Mouse (Mus musculus) cerebellum, adult 8-10 months (tissue): ENCODE data around the gene Swi5.

Experiments used
- DNase-seq: peaks from one replicate; pipeline ENCODE4 v3.0.0; 2022

Gene Swi5

DNA sequence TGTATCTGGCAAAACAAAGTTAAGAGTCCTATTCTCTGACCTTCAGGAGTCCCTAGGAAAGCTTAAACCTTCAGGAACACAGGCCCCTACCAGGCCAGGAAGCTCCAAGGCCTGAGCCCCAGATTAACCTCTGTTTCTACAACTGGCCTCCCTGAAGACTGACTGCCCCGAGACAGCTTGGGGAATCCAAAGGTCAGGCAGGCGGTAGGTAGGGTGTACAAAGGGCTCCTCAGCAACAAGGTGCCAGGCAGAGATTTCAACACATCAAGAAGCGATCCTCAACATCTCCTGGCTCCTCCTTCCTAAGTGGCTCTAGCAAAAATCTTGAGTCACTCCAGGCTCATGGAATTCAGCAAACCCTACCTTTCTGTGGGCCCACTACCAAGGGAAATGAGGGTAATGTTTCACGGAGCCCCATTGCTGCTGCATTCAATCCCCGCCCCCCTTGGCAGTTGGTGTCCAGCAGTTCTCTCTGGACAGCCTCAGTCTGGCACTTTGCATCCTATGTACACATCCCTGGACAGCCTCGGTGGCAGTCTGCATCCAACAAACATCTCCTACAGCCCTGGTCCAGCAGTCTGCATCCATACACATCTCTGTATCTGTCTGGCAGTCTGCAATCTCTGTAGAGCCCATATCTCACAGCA is 28.9 kb downstream of the Swi5 start:
- DNase-seq = no peak

DNA sequence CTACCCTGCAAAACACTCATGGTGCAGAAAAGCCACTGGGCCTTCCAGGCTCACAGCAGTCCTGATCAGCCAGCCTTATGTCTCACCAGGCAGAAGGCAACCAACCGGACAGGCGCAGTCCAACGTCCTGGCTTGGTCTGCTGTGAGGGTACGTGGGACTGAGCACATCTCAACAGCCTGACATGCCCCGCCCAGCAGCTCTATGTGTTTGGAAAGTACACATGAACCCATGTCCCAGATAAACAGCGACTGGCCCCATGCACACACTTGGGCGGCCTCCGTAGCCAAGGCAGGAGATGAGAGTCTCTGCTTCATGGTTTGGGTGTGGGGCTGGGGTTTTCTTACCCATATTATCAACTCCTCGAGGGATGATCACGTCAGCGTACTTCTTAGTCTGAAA is 31.6 kb downstream of the Swi5 start:
- DNase-seq = no peak

DNA sequence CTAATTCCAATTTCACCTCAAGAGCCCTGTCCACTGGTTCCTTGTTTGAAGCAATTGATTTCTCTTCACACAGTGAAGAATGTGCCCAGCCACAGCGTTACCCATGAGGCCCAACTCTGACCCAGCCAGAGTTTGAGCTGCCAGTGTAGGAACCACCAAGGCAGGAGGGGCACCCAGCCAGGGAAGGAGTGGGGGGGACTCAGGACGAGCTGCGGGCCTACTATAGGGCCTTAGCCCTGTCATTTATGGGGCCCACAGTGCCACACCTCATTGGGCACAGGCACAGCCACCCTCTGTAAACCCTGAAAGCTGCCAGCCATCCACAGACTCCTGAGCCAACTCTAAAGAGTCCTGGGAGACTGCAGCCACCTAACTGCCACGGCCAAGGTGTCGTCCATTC is 33.3 kb downstream of the Swi5 start:
- no peak for DNase-seq

DNA sequence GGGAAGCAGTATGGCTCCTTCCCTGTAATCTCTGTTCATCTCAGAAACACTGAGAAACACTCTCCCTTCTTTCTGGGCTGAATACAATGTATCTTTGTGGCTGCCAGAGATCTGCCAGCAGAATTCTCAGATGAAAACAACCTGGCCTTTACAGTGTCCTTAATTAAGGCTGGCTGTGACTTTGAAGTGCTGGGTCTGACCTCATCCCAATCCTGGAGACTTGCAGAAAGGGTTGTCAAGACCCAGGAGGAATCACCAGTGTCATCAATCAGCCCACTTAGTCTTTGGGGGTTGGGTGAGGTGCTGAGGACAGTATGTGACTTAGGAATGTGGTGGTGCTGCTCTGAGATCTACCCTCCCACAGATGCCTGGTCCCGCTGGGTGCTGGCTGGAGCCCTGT is 34.5 kb downstream of the Swi5 start:
- no peak for DNase-seq

DNA sequence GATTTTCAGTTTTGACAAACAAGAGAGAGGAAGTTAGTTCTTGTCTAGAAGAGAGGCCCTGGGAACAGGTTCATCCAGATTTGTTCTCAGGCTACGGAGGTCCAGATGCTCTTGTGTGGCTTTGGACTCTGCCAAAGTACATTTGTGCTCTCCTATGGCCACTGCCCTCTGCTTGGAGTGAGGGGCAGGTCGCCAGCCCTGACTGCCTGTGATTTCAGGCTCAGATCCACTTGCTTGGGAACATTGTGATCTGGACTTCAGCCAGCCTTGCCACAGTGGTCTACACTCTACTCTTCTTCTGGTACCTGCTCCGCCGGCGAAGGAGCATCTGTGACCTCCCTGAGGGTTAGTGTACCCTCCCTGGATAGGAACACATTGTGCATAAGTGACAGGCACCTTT is 35.2 kb downstream of the Swi5 start:
- DNase-seq = no peak

DNA sequence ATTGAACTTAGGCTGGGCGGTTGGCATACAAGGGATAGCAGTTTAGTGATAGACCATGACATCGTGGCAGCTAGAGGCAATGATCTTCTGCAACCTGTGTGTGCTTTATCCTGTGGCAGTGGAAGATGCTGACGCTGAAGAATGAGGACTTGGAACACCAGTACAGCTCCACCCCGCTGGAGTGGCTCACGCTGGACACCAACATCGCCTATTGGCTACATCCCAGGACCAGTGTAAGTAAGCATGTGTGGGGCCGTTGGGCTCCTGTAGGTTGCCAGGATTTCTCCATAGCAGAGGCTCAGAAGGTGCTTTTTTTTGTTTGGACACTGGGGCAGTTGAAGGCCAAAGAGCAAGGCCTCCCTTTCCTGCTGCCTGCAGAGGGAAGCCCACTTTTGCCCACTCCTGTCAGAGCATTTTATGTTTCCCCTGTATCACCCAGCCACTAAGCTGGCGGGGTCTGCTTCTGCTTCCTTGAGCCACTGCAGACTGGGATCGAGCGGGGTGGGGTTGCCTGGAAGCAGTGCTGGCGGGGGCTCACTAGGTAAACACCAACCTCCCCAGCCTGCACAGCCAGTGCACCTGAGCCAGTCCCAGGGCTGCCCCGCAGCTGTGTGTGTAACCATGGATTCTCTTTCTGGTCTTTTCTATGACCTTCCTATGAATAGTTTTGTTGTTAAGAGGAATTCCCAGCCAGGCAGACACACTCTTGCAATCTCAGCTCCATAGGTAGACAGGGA is 35.9 kb downstream of the Swi5 start:
- DNase-seq = no peak

DNA sequence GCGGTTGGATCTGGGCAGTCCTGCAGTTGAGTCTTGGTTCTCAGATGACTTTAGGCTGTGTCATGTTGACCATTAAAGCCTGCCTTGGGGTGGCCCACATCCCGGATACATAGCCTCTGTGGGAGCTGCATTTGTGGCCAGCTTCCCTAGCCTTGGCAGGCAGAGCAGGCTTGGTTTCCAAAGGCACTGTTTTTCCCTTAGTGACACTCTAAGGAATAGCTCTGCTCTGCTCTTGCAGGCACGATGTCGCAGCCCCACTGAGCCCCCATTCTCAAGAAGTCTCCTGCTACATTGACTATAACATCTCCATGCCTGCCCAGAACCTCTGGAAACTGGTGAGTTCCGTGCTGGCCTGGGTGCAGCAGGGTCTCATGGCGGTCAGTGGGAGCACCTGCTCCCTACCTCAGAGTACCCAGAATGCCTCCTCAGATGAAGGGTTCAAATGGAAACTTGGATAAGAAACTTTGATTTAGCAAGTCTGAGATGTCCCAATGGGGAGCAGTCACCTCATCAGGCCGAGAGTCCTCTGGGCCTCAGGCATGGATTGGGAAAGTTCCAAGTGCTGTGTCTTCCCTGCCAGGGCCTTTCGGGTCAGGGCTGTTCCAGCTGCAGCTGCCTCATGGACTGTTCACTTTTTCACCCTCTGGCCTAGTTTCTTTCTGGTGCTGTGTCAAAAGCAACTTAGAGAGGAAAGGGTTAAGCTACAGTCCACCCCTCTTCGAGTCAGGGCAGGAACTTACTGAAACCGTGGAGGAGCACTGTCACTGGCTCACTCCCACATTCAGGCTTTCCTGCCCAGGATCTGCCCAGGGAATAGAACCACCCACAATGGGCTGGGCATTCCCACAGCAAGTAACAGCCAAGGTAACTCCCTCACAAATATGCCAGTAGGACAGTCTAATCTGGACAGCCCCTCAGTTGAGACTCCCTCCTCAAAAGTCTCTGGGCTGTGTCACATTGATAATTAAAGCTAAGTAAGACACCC is 39.2 kb downstream of the Swi5 start:
- DNase-seq = no peak

DNA sequence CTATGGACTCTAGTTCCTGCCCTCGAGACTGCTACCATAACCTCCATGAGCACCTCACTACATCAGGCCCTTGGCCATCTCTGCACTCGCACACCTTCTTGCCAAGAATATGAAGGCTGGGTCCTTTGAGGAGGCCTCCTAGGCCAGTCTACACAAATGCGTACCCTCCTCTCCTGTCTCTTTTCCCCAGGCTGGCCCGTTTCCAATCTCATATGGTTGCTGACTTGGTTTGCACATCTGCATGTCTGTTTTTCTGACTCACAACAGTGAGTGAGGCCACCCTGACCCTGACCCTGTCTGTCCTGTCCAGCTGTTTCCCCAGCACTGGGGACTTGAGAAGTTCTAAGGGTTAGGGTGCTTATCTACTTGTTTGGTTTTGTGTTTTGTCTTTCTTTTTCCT is 41.1 kb downstream of the Swi5 start:
- DNase-seq = no peak

DNA sequence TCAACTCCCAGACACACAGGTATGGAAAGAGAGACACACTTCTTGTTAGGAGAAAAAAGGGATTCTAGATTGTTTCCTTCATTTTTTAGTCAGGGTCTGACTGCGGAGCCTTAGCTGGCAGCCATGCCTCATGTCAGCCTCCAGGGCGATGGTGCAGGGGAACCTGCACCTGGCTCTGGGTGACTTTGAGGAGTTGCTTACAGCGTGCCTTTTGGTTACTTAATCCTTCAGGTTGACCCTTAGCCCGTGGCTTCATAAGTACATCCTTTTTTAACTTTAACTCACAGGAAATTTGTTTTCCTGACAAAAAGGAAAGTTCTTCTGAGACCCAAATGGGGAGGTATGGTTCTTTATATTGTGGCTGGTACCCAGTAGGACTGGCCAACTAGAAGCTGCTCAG is 44.9 kb downstream of the Swi5 start:
- no peak for DNase-seq

DNA sequence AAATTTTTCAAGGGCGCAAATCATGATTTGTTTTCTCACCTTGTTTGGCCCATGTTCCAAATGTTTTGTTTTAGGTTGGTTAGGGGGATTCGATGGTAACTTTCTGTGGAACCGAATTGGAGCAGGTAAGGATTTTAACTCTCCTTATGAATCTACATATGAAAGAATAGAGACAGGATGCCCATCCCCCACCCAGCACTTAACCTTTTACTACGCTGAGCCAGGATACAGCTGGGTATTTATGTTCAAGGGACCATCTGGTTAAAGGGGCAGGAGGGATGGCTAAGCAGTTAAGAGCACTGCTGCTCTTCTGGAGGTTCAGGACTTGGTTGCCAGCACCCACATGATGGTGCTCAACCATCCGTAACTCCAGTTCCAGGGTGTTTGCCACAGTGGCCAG is 47.3 kb downstream of the Swi5 start:
- no peak for DNase-seq

DNA sequence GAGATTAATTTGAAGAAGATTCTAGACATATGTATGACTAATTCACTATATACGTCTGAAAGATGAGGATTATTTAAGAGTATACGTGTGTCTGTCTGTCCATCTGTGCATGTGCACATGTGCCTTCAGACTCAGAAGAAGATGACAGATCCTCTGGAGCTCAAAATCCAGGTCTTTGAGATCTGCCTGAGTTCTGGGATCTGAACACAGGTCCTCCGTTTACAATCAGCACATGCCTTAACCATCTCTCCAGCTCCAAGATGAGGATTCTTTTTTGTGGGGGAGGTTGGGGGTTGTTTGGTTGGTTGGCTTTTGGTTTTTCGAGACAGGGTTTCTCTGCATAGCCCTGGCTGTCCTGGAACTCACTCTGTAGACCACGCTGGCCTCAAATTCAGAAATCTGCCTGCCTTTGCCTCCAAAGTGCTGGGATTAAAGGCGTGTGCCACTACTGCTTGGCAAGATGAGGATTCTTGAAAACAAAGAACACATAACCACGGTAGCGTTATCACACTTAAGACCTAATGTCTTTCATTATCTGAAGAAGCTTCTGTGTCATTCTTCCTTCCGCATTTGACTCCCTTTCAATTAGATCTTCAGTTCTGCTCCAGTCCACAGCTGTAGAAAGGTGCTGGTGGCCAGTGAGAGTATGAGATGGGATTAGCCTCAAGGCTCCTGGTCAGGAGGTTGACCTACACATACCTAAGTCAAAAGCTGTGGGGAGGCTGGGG is 49.0 kb downstream of the Swi5 start:
- no peak for DNase-seq

DNA sequence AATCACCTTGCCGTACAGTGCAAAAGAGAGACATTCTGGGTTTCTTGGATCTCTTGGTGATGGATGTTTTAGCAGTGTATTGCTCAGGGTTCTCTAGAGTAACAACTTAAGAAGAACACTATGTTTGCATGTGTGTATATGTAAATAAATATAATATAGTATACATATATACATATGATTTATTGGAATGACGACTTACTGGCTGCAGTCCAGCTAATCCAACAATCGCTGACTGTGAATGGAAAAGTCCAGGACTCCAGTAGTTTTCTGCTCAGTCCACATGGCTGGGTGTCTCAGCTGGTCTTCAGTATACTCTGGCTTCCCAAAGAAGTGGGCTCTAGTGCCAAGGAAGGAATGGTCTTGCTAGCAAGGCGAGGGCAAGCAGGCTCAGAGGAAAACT is 50.3 kb downstream of the Swi5 start:
- no peak for DNase-seq

DNA sequence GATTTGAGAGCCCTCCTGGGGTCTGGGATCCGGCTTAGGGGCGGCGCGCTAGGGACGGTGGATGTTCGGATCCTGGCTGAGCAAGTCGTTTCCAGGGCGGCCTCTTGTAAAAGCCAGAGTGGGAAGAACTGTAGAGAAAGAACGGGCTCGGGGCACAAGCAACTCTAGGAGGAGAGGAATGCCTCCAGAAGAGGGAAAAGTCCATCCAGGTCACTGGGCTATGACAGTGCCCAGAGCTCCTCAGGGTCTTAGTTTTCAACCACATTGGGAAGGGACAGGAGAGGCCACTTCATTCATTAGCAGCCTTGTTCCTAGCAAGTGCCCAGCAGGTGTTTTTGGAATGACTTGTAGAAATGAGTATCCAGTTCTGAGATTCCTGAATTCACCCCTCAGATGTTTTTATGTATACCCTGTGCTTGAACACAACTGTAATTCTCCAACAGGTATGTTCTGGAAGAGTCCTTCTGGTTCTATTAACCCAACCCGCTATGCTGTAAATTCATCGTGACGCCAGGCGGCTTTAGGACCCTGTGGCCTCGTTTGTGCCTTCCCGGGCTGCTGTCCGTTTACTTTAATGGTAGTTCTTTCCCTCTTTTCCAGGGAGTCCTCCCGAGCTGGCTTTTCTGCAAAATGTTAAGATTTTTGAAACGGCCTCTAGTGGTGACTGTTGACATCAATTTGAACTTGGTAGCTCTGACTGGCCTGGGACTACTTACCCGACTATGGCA is 51.0 kb downstream of the Swi5 start:
- peak; percentile 65 for DNase-seq

DNA sequence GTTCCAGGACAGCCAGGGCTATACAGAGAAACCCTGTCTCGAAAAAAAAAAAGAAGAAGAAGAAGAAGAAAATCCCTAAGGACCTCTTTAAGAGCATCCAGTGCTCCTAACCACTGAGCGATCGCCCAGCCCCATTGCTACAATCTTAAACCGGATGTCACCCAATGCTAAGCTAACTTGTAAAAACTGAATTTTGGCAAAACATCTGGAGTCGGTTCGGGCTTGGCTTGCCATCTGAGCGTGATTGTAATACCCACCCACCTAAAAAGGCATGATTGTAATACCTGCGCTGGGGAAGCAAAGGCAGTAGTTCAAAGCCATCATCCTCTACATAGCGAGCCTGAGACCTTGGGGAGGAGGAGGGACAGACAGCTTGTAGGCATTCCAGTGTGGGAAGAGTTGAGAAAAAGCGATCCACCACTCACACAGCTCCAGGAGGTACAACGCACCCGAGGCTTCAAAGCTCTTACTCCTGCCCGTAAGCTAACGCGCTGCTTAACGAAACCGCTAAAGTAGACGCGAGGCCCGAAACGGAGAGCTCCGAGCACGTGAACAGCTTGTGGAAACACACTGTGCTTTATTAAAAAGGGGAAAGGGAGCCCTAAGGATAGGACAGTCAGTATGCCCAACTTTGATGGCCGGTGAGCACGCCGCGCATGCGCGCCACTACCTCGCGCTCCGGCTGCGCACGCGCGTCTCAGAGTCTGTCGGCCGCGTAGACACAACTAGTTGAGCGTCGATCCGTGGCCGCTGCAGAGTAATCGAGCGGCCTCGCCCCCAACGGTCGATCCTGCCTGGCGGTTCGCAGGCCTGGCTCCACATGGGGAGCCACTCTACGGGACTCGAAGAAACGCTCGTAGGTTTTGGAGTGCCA is 51.8 kb downstream of the Swi5 start, which contains the start of gene Pomt1:
Pomt1 (plus strand) TSS at position 705 of the 874 bp plus-strand sequence.
- peak; percentile 88 for DNase-seq

DNA sequence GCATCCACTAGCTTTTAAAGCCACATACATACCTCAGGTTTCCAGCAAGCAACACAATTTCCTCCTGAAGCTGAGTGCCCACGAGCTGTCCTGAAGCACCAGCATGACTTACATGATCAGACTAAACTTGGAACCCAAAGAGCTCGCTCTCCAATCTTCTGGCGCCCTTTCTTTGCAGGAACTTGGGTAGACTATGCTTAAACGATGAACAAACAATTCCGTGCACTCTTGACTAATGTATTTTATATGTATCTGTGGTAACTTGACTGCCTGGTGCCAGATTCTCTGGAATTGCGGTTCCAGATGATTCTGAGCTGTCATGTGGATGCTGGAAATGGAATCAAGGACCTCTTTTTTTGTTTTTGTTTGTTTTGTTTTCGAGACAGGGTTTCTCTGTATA is 52.4 kb downstream of the Swi5 start:
- DNase-seq = no peak
